Mouse (Mus musculus) intestine, postnatal 0 days (tissue): ENCODE results near the gene Zfp217. TPM values are rescaled to one million over a fixed set of nuclear protein-coding genes. Genes with fewer than 3 reads are reported as not detected.

Source experiments
- ATAC-seq: fragments of 200-750 bp; cut with Nextera tagmentation; 2 replicates; pipeline ENCODE4 v1.8.0; 2017; ENCODE audit warnings: mild to moderate bottlenecking, moderate TSS enrichment, moderate library complexity
- H3K27ac ChIP-seq: fragments of 300-500 bp; sonication (generic); 2 replicates; pipeline ENCODE4 v1.5.1; 2014; ENCODE audit warnings: mild to moderate bottlenecking, low read depth, low read length, moderate library complexity
- H3K27me3 ChIP-seq: fragments of 300-500 bp; sonication (generic); replicated peaks from 2 replicates; pipeline ENCODE4 v1.6.1; 2014; ENCODE audit warnings: low read length, mixed read lengths; ENCODE audit not compliant: control insufficient read depth, insufficient read depth
- H3K36me3 ChIP-seq: fragments of 300-500 bp; sonication (generic); 2 replicates; pipeline ENCODE4 v1.6.1; 2014; ENCODE audit warnings: mild to moderate bottlenecking, moderate library complexity; ENCODE audit not compliant: control insufficient read depth, insufficient read depth
- H3K4me1 ChIP-seq: fragments of 300-500 bp; sonication (generic); replicated peaks from 2 replicates; pipeline ENCODE4 v1.6.1; 2014; ENCODE audit warnings: antibody characterized with exemption, low read length, mixed read lengths; ENCODE audit not compliant: control insufficient read depth, insufficient read depth
- H3K4me2 ChIP-seq: fragments of 300-500 bp; sonication (generic); replicated peaks from 2 replicates; pipeline ENCODE4 v1.6.1; 2014; ENCODE audit warnings: low read depth, mild to moderate bottlenecking, moderate library complexity
- H3K4me3 ChIP-seq: fragments of 300-500 bp; sonication (generic); 2 replicates; pipeline ENCODE4 v1.5.1; 2014; ENCODE audit warnings: low read depth, low read length
- H3K9ac ChIP-seq: fragments of 300-500 bp; sonication (generic); 2 replicates; pipeline ENCODE4 v1.6.1; 2014; ENCODE audit warnings: mild to moderate bottlenecking, low read depth, low read length
- H3K9me3 ChIP-seq: fragments of 300-500 bp; sonication (generic); 2 replicates; pipeline ENCODE4 v1.6.1; 2016; ENCODE audit warnings: mixed run types; ENCODE audit not compliant: control insufficient read depth
- CTCF ChIP-seq: sonication (generic); IDR thresholded peaks from 2 replicates; pipeline ENCODE4 v1.5.1; 2016; ENCODE audit warnings: low read depth, mild to moderate bottlenecking, control low read depth, antibody characterized with exemption, moderate library complexity
- WGBS: fragments of 180-500 bp; shearing (Covaris S2); extraction: QIAGEN DNeasy Blood & Tissue Kit; methylation state at CpG from one replicate; pipeline ENCODE4 v1.1.7; 2014; 5-methylcytosine and 5-hydroxymethylcytosine counted together
- polyA plus RNA-seq: library from polyadenylated mRNA; unstranded; fragments of >200 nt; fragmentation: Nextera tagmentation; extraction: Ambion mirVana; gene quantifications from 2 replicates; pipeline ENCODE4 v1.2.1, GENCODE M21; 2015

The Zfp217 gene
- polyA plus RNA-seq, 1 experiment from 2014 or later = 2.2 TPM

GRCm38 (mm10) chr2:170106000-170106399 lies 41.9 kb downstream of the Zfp217 start:
- TF ChIP-seq CTCF = no peak
- Histone ChIP-seq H3K4me1 (0 out of 2 replicates have a peak, but pooled peaks cover 3% of the 10 kb centered on the region), H3K4me3 (no peak overlapping the region), H3K27ac (no peak overlapping the region), H3K9ac (no peak overlapping the region), H3K36me3 (peaks cover 26% of the 10 kb centered on the region), H3K27me3 (no peaks in the 10 kb centered on the region), H3K9me3 (no peaks in the 10 kb centered on the region), H3K4me2 (no peak overlapping the region)
- 56% methylated on average over 9 of the region's 9 CpGs for WGBS
- no peak for ATAC-seq

- no peak for ATAC-seq
- Histone ChIP-seq H3K27me3 (no peaks in the 10 kb centered on the region), H3K4me2 (no peak overlapping the region), H3K27ac (no peak overlapping the region), H3K36me3 (peaks cover 12% of the 10 kb centered on the region; the same call in 1 of the 2 replicates), H3K4me3 (no peak overlapping the region), H3K4me1 (no peaks in the 10 kb centered on the region), H3K9ac (no peak overlapping the region), H3K9me3 (no peaks in the 10 kb centered on the region)
- no peak for TF ChIP-seq CTCF
- WGBS = 87% methylated on average over 6 of the region's 6 CpGs
Measured at GRCm38 (mm10) chr2:170104396-170104795, 43.5 kb downstream of the Zfp217 start.

GRCm38 (mm10) chr2:170103852-170104251 lies 44.1 kb downstream of the Zfp217 start:
- Histone ChIP-seq H3K36me3 (0 out of 2 replicates have a peak, but pooled peaks cover 8% of the 10 kb centered on the region), H3K27me3 (no peaks in the 10 kb centered on the region), H3K9me3 (no peaks in the 10 kb centered on the region), H3K4me1 (no peaks in the 10 kb centered on the region), H3K9ac (no peak overlapping the region), H3K4me2 (no peak overlapping the region), H3K4me3 (no peak overlapping the region), H3K27ac (no peak overlapping the region)
- no peak for ATAC-seq
- TF ChIP-seq CTCF = peak; percentile 93
- 47% methylated on average over 9 of the region's 9 CpGs for WGBS

GRCm38 (mm10) chr2:170103341-170103740 lies 44.6 kb downstream of the Zfp217 start:
- Histone ChIP-seq H3K36me3 (0 out of 2 replicates have a peak, but pooled peaks cover 5% of the 10 kb centered on the region), H3K4me3 (no peak overlapping the region), H3K9ac (no peak overlapping the region), H3K4me2 (no peak overlapping the region), H3K4me1 (no peaks in the 10 kb centered on the region), H3K9me3 (no peaks in the 10 kb centered on the region), H3K27me3 (no peaks in the 10 kb centered on the region), H3K27ac (no peak overlapping the region)
- WGBS = 85% methylated on average over 5 of the region's 5 CpGs
- no peak for ATAC-seq
- TF ChIP-seq CTCF = no peak

- TF ChIP-seq CTCF = peak; percentile 21; the same call in 1 of the 2 replicates
- Histone ChIP-seq H3K4me3 (no peak overlapping the region), H3K27me3 (no peaks in the 10 kb centered on the region), H3K27ac (no peak overlapping the region), H3K36me3 (no peaks in the 10 kb centered on the region), H3K4me1 (no peaks in the 10 kb centered on the region), H3K9me3 (no peaks in the 10 kb centered on the region), H3K9ac (no peak overlapping the region), H3K4me2 (no peak overlapping the region)
- ATAC-seq = no peak
- 78% methylated on average over 7 of the region's 7 CpGs for WGBS
Measured at GRCm38 (mm10) chr2:170101932-170102331, 46.0 kb downstream of the Zfp217 start.

- Histone ChIP-seq H3K9me3 (no peaks in the 10 kb centered on the region), H3K36me3 (no peaks in the 10 kb centered on the region), H3K27ac (no peak overlapping the region), H3K27me3 (no peaks in the 10 kb centered on the region), H3K4me3 (no peak overlapping the region), H3K9ac (no peak overlapping the region), H3K4me2 (no peak overlapping the region), H3K4me1 (no peaks in the 10 kb centered on the region)
- TF ChIP-seq CTCF = peak; percentile 99
- 1% methylated on average over 12 of the region's 12 CpGs for WGBS
- ATAC-seq = no peak; the same call in 1 of the 2 replicates
Measured at GRCm38 (mm10) chr2:170101132-170101531, 46.8 kb downstream of the Zfp217 start.

- H3K9ac ChIP-seq = no peak overlapping the region
- peaks cover 7% of the 10 kb centered on the region; the same call in 1 of the 2 replicates for H3K4me1 ChIP-seq
- no peaks in the 10 kb centered on the region for H3K27me3 ChIP-seq
- TF ChIP-seq CTCF = no peak
- no peak overlapping the region for H3K4me3 ChIP-seq
- no peaks in the 10 kb centered on the region for H3K36me3 ChIP-seq
- H3K4me2 ChIP-seq = no peak overlapping the region
- H3K9me3 ChIP-seq = no peaks in the 10 kb centered on the region
- peak; percentile 60 for ATAC-seq
- peak overlapping the region; percentile 46 for H3K27ac ChIP-seq
- WGBS = 81% methylated on average over 9 of the region's 9 CpGs
Measured at GRCm38 (mm10) chr2:170094871-170095270, 53.0 kb downstream of the Zfp217 start.
